Mouse (Mus musculus): ENCODE results near the gene Fads1.

Fads1 gene

GRCm38 (mm10) chr19:10176941-10177372 is 5.7 kb upstream of the Fads1 start:
- no peak for DNase-seq (ENCODE audit: low spot score)

GRCm38 (mm10) chr19:10181225-10181624 is 1.5 kb upstream of the Fads1 start:
- no peak for DNase-seq (ENCODE audit: low spot score)

GRCm38 (mm10) chr19:10182142-10182541 is 546 bp upstream of the Fads1 start:
- DNase-seq (ENCODE audit: low spot score) = no peak

GRCm38 (mm10) chr19:10183299-10183983 is 753 bp downstream of the Fads1 start:
- no peak for DNase-seq (ENCODE audit: low spot score)

GRCm38 (mm10) chr19:10184096-10184495 is 1.4 kb downstream of the Fads1 start:
- DNase-seq (ENCODE audit: low spot score) = no peak

GRCm38 (mm10) chr19:10185876-10186275 is 3.2 kb downstream of the Fads1 start:
- no peak for DNase-seq (ENCODE audit: low spot score)

- no peak for DNase-seq (ENCODE audit: low spot score)
Observed at GRCm38 (mm10) chr19:10186569-10186968, 3.9 kb downstream of the Fads1 start.

- DNase-seq (ENCODE audit: low spot score) = no peak
Observed at GRCm38 (mm10) chr19:10188281-10188811, 5.7 kb downstream of the Fads1 start.

GRCm38 (mm10) chr19:10189022-10189421 is 6.3 kb downstream of the Fads1 start:
- no peak for DNase-seq (ENCODE audit: low spot score)

GRCm38 (mm10) chr19:10189940-10190339 is 7.3 kb downstream of the Fads1 start:
- no peak for DNase-seq (ENCODE audit: low spot score)

GRCm38 (mm10) chr19:10190796-10191195 is 8.1 kb downstream of the Fads1 start:
- DNase-seq (ENCODE audit: low spot score) = peak; percentile 42

GRCm38 (mm10) chr19:10191326-10191725 is 8.6 kb downstream of the Fads1 start:
- DNase-seq (ENCODE audit: low spot score) = no peak

GRCm38 (mm10) chr19:10194337-10194736 is 11.6 kb downstream of the Fads1 start:
- DNase-seq (ENCODE audit: low spot score) = no peak

GRCm38 (mm10) chr19:10195252-10195651 is 12.6 kb downstream of the Fads1 start:
- no peak for DNase-seq (ENCODE audit: low spot score)

- no peak for DNase-seq (ENCODE audit: low spot score)
Observed at GRCm38 (mm10) chr19:10197130-10197529, 14.4 kb downstream of the Fads1 start.

- no peak for DNase-seq (ENCODE audit: low spot score)
Observed at GRCm38 (mm10) chr19:10198286-10198685, 15.6 kb downstream of the Fads1 start.

GRCm38 (mm10) chr19:10198723-10199122 is 16.0 kb downstream of the Fads1 start:
- peak; percentile 48 for DNase-seq (ENCODE audit: low spot score)

- no peak for DNase-seq (ENCODE audit: low spot score)
Observed at GRCm38 (mm10) chr19:10203146-10203847, 20.6 kb downstream of the Fads1 start.

GRCm38 (mm10) chr19:10203848-10204615 is 21.3 kb downstream of the Fads1 start, which contains the start of the genes Tmem258 and Fen1:
Gene Tmem258 (plus strand): TSS chr19:10204014.
Gene Fen1 (minus strand): TSS chr19:10204169.
- peak; percentile 56 for DNase-seq (ENCODE audit: low spot score)

GRCm38 (mm10) chr19:10204616-10205001 is 21.9 kb downstream of the Fads1 start:
- DNase-seq (ENCODE audit: low spot score) = no peak

GRCm38 (mm10) chr19:10205051-10205450 is 22.4 kb downstream of the Fads1 start:
- no peak for DNase-seq (ENCODE audit: low spot score)

GRCm38 (mm10) chr19:10208851-10209250 is 26.2 kb downstream of the Fads1 start:
- no peak for DNase-seq (ENCODE audit: low spot score)
